Mouse (Mus musculus) cerebellum, adult 18-20 months (tissue): ENCODE results near the gene Myh9.

Experiments used
- DNase-seq, 2 experiments: peaks; one replicate each; pipeline ENCODE4 v3.0.0; 2021

Myh9 gene

DNA sequence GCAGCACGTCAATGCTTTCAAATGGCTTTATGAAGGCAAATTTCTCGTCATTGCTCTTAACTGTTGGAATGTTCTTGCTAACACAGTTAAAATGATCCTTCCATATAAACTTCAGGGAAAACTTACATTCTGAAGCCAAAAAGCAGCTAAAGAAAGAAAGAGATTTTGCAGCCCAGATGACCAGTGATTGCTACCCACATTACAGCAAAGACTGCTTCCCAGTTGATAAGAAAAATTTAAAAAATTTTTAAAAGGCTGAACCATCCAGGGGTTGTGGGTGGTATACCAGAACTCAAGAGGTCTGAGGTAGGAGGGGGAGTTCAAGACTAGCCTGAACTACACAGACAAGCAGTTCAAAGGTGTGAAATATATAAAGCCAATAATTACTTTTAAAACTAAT is 1.1 kb upstream of the Myh9 start:
- DNase-seq: peak in 1 of 2 experiments; percentile 7

DNA sequence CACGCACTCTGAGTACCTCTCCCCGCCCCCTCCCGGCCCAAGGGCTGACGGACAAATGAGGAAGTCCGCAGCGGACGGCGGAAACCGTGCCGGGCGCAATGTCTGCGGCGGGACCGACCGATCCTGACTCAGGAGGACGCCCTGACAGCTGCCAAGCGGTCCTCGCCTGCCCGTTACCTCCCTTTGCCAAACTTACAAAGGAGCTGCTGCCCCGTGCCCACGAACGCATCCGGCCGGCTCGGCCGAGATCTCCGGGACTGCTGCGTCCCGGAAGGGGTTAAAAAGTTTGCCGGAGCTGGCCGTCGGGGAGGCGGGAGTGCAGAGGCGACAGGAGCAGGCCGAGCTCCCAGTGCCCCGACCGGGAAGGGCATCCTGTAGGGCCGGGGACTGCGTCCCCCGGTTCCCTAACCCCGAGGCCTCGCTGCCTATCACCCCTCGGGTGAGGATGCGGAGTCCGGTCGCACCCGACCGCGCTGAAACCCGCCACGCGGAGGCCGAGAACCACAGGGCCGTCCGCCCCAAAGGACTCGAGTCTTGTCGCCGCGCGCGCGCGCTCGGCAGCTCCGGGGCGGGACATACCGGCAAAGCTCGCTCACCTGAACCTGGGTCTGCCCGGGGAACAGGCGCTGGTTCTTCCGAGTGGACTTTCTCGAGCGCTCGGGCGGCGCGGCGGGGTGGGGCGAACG is 471 bp downstream of the Myh9 start:
- peak; percentile 70 to 83 for DNase-seq

DNA sequence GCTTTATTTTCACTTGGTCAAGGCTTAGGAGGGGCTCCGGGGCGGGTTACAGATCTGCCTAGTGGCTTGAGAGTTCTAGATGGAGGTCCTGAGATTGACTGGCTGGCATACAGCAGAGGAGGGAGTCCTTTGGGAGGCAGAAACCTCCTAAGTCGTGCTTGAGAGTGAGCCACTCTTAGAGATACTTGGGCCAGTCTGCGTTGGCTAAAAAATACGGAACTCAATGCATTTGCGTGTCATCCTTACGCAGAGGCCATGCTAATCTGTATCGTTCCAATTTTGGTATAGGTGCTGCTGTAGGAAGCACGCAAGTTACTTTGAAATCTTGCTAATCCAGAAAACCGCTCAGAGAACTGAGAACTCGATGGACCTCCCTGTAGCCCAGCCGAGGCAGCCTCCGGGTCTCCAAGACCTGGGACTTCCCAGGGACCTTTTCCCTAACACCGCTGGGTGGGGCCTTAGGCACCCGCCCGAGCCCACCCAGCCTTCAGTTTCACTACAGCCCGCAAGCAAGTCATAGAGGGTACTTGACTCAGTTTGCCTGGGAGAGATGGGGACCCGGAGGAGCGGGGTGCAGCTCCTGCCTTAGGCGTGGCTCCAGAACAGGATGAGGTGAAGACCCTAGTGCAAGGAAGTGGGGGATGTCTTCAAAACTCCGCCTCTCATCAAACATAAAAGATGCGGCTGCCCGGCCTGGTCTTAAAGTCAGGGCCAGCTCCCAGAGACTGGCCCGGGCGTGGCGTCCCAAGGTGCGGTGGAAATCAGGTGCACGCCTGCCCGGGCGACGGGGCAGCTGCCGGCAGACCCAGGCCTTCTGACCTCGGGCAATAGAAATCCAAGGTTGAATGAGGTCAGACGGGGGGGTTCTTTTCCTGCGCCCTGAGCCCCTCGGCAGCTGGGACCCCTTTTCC is 1.3 kb downstream of the Myh9 start:
- DNase-seq: peak in 1 of 2 experiments; percentile 33

DNA sequence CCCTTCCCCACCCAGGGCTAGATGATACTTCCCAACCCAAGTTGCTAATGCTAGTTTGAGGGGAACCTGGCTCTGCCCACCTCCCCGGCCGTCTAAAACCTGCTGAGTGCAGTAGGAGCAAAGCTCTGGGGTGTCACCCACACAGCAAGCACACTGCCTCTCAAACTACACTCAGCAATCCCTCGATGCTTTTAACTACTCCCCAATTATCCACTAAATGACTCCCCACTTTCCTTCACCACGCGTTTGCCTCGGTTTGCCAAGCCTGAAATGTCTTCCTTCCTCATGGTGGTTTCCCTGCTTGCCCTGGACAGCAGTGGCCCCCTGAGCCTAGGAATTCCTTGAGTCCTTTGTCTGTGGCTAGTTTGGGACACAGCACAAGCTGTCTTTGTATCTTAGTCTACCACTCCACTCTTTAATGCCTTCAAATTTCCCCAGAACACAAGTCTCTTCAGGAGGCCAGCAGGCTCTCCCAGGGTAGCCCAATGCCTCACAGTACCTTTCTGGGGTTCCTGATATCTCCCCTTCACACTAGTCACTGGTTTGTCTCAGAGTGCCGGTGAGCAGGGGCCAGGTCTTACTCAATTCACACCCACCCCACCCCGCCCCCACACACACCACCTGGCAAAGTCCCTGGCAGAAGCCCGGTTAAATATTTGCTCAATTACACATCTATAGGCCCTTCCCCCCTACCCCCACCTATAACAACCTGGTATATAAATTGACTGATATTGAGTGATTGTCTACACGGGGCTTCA is 2.3 kb downstream of the Myh9 start:
- peak in 1 of 2 experiments; percentile 19 for DNase-seq

DNA sequence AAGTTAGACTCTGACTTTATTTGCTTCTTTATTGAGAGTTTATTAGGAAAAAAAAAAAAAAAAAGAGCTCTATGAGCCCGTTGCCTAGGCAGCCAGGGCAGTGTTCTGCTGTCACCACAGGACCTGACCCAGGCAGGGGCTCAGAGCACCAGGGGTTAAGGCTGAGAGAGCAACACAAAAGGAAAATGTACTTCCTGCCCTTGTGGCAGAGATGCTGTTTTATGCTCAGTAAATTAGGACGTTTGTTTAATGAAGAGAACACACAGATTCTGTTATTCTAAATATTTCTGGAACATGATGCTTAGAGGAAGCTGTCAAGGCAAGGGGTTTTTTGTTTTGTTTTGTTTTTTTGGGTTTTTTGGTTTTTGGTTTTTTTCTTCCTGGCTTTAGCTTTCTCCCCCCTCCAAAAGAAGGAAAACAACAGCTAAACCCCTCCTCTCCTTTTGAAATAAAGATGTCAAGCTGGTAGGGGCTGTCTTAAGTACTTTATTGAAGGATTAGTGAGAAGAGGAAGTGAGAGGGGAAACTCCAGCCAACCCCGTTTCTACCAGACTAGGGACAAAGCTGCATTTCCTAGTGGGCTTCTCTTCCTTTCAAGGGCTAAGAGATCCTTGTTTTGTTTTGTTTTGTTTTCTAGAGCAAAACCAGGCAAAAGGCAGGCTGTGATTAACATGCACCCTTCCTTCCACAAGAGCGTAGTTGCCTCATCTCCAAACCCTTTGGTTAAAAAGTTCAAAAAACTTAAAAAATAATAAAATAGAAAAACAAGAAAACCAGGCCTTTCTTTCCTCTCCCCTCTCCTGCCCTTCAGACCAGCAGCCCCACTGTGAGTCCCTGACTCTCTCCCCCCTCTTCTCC is 3.2 kb downstream of the Myh9 start:
- DNase-seq: peak in 1 of 2 experiments; percentile 13

DNA sequence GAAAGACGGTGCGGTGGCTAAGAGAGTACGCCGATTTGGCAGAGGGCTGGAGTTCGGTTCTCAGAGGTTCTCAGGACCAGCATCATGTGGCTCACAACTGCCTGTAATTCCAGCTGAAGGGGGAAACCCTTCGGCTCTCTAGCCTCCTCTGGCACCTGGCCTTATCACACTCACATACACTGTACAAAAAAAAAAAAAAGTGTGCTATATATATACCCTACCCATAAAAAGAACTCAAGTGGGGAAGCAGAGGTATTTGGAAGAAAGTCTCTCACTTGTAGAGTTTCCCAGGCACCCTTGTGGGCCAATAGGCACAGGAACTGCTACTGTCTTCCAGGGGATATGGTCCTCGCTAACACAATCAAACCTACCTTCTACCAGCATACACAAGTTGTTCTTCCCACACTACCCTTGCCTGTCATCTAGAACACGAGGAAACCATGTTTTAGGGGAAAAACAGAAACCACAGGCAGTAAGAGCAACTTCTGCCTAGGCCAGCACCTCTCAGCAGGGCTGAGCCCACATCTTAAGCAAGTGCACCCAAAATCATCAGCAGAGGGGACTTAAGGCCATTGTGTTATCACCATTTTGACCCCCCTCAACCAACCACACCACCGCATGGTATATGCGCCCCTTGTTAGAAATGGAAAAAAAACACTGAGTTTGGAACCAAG is 4.4 kb downstream of the Myh9 start:
- no peak for DNase-seq

DNA sequence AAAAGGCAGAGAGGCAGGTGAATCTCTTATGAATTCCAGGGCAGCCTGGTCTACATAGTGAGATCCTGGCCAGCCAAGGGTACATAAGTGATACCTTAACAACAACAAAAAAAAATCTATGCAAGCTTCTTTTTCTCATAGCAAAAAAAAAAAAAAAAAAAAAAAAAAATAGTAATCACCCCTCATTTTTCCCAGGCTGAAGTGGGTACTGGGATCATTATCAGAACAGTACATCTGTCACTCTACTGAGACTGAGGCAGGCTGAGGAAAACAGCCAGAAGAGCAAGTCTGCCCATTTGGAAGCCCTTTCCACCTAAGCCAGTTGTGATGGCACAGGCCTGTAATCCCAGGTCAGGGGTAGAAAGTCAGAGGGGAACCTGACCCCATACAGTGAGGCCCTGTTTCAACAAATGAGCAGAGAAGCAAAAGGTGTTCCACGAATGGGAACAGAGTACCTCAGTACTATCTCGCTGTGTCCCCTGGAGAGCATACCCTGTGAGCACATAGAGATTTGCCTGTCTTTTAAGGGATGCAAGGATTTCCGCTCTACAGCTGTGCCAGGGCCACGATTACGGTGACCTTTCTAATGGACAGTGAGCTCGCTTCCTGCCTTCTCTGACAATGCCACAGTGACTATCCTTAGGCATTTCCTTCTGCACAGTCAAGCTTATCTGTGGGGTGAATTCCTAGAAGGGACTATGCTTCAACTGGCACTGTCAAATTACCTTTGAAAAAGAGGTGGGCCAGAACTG is 5.1 kb downstream of the Myh9 start:
- DNase-seq: peak in 1 of 2 experiments; percentile 18

DNA sequence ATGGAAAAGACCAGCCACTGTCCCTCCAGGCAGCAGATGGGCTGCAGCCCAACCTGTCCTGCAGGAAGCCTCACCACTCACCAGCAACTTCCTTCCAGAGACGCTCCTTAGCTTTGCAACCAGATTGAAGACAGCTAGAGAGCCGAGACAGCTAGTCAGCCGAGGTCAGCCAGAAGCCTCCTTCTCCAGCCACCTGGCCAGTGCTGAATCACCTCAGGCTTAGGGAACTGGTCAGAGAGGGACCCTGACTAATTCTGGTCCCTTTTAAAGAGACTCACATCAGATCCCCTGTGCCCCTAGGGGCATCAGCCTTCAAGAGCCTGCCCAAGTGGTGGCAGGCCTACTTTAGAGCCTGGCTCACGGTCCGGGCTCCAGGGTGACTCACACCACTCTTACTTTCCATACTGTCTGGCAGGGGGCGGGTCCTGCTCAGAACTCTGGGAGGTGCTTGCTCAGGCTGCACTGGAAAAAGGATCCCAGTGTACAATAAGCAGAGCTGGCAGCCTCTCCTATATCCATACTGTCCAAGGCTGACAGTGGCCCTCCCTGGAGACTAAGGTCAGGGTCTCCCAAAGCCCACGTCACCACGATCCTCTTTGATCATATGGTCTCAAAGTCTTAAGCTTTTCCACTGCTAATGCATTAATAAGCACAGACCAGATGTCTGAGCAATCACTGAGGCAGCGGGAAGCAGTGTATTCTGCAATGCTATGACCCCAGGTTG is 5.9 kb downstream of the Myh9 start:
- peak in 1 of 2 experiments; percentile 46 for DNase-seq

DNA sequence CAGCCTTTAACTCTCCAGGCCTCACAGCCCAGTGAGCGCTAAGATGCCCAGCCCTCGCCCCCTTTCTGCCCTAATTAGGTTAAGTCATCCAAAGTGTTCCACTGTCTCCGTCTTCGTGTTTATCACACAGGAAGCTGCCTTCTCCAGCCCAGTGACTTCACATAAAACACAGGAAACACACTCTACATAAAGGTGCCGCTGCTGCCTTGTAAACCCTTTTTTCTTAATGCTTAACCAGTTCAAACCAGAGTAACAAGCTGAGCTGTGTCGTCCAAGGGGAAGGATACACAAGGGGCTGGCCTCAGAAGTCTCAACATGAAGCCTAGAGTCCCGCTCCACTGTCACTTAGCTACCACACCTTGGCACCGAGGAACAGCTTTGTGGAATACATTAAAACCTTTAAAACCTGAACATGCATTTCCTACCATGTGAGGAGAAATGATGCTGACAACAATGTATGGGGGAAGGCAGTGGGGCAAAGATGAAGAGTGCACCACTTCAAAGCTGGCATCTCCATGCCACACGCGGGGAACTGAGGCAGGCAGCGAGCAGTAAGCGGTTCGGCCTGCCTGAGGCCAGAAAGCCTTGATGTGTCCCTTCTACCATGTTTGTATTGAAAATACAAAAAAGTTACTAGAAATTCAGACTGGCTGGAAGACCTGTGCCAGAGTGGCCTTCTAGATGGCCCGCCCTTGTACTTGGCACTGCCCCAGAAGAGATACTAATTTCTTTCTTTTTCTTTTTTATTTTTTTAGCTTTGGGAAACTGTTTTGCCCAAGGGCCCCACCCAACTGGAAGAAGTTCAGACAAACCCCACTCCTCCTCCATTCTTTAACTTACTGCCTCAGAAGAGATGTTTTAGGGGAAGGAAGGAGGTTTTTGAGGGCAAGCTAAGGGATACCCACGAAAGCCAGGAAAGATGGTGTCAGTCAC is 7.4 kb downstream of the Myh9 start:
- peak; percentile 1 to 9 for DNase-seq

DNA sequence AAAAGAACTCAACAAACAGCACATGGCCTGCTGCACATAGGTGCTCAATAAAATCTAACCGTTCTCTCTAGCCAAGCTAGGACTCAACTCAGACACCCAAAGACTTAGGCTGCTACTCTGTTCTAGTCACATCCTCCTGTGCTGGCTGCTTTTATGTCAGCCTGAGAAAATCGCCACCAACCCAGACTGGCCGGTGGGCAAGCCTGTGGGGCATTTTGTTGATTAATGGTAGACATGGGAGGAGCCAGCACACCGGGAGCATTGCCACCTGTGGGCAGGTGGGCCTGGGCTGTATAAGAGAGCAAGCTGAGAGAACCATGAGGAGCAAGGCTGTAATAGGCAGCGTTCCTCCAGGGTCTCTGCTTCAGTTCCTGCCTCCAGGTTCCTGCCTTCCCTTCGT is 8.2 kb downstream of the Myh9 start:
- peak in 1 of 2 experiments; percentile 1 for DNase-seq

DNA sequence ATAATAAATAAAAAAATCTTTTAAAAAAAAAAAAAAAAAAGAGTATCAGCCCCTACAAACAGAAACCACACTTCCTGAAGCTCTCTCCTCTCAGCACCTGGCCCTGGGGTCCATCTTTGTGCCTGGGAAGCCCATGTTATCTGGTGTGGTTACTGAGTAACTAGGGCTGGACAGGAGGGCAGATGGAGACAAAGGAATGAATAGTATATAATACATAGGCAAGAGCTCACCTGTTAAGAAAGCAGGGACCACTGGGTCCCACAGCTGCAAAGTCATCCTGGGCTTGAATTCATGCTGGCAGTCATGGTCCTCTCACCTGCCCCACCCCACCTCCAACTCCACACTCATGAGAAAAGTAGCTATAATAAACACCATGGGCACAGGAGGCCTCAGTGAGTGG is 8.9 kb downstream of the Myh9 start:
- DNase-seq: no peak

DNA sequence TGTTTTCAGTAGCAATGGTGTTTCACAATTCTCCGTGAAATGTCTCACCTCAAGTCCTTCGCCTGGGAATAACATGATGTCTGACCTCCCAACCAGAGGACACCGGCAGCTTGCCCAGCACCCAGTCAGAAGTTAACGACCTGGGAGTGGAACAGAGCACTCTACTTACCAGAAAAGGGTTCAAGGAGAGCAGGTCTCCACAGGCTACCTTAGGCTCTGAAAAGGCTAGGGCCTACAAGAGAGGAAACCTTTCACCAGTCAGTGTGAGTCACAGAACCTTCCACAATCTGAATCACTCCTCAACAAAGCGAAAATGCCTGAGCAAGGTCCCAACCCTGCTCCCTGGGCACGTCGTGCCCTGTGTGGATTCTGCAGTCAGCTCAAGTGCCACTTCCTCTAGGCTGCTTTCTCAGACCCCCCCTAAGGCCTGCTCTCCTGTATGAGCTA is 9.5 kb downstream of the Myh9 start:
- DNase-seq: peak; percentile 2 to 4

DNA sequence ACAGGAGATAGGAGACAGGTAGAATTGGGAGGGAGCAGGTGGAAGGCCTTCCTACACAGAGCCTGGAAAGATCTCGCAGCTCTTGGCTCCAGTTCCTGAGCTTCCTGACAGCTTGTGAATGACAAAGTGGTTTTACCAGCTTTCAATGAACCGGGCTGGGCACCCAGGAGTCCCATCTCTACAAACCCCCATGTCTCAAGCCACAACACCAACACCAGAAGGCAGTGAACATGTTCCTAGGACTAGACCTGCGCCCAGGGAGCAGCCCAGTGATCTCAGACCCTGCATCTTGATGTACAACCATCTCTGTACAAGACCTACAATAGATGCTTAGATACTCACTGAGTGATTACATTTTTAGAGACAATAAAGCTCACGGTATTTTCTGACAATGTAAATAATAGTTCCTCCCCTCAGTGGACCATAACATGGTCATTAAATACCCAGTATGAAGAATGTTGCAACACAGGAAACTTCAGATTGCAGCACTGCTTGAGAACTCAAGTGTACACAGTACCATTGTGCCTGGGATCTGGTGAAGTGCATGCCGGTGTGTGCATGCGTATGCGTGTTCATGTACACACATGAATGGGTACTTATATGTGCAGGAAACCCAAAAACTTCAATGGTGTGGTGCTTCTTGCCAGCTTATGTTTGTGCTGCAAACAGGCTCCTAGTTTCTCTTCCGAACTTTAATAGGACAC is 10.1 kb downstream of the Myh9 start:
- peak; percentile 1 to 16 for DNase-seq

DNA sequence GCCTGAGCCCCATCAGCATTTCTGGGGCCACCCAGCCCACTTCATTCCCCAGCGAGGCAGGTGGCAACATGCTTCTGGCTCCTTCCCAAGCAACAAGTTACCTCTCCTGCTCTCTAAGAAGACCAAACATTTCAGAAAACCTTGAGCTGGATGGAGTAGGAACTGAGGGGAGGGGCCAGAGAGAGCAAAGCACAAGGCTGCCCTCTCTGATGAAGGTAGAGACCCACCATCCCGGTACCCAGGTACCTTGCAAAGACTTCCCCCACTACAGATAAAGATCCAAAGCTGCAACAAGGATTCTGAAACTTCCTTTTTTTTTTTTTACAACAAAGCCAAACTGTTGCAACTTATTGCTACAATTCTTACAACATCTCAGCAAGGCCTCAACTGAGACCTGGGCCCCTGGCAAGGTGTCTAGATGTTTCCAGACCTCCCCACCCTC is 10.8 kb downstream of the Myh9 start:
- peak in 1 of 2 experiments; percentile 11 for DNase-seq

DNA sequence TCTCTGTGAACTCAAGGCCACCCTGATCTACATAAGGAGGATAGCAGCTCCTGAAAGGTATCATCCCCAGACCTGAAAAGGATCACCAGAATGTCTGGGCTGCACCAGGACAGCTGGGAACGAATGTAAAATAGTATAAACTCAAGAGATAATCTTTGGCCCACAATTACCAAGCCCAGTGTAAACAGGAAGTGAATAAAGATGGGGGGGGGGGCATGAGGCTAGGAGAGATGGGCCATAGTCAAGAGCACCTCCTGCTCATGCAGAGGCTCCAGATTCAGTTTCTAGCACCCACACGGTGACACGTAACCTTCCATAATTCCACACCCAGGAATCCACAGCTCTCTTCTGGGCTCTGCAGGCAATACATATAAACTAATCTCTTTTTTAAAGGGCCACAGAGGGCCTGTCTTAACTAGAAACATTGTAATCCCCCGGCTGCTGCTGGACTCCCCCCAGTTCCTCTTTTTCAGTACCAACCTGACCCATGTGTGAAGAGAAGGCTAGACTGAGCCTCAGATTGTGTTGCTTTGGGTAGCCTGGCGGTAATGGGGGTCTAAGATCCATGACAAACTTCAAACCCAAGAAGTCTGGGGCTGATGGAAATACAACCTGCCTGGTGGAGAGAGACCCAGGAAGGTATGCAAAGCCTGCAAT is 11.4 kb downstream of the Myh9 start:
- no peak for DNase-seq

DNA sequence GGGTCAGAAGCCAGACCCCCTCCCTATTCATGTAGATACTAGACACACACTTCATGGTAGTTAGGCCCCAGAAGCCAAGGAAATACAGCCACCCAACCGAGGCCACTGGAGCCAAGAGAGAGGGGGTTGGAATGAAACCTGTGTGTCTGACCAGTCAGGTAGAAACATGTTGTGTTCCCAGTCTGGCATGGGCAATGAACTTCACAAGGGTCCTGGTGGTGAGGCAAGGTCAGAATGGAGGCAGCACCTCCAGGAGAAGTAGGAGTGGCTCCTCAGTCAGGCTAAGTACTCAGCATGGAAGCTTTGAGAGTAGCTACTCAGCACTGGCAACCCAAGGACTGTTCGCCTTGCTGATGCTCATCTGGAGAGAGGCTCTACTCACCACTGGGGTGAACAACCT is 12.4 kb downstream of the Myh9 start:
- peak in 1 of 2 experiments; percentile 5 for DNase-seq

DNA sequence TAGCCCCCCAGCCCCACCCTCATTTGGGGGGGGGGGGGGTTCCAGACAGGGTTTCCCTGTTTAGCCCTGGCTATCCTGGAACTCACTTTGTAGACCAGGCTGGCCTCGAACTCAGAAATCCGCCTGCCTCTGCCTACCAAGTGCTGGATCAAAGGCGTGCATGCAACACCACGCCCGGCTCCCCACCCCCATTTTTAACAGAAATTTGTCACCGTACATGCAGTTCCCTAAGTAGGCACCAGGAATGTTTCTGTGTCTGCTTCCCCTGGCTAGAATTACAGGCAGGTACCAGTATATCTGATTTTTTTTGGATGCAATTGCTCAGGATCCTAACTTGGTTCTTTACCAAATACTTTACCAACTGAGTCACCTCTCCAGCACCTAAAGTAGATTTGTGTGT is 13.1 kb downstream of the Myh9 start:
- peak in 1 of 2 experiments; percentile 10 for DNase-seq

DNA sequence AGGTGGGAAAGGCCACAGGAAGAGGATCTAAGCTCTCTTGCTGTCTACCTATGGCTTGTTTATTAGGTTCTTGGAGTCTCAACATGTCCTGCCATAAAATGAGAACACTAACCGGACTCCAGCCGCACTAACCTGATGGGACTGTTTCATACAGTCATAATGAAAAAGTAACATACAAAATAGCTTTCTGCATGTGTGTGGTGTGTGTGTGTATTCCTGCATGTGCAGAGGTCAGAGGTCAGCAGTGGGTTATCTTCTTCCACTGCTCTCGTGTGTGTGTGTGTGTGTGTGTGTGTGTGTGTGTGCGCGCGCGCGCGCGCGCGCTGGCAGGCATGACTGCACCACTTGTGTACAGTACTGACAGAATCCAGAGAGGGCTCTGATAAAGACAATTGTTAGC is 13.7 kb downstream of the Myh9 start:
- DNase-seq: no peak
